Mouse (Mus musculus): ENCODE measurements around the gene Afmid. TPM values are rescaled to one million over a fixed set of nuclear protein-coding genes. Genes with fewer than 3 reads are reported as not detected.

The Afmid gene
- total RNA-seq, 2 experiments from 2014 or later: 2.8 to 4.5 TPM

- no peak for DNase-seq (ENCODE audit: low spot score)
Observed at GRCm38 (mm10) chr11:117794035-117794551, 31.6 kb upstream of the Afmid start.

- DNase-seq (ENCODE audit: low spot score): no peak
Observed at GRCm38 (mm10) chr11:117796954-117797353, 28.8 kb upstream of the Afmid start.

GRCm38 (mm10) chr11:117797511-117798159 lies 28.1 kb upstream of the Afmid start, which contains the start of gene 6030468B19Rik:
6030468B19Rik (plus strand) TSS chr11:117797660.
- no peak for DNase-seq (ENCODE audit: low spot score)

GRCm38 (mm10) chr11:117798160-117798541 lies 27.6 kb upstream of the Afmid start:
- no peak for DNase-seq (ENCODE audit: low spot score)

- no peak for DNase-seq (ENCODE audit: low spot score)
Observed at GRCm38 (mm10) chr11:117799174-117799573, 26.6 kb upstream of the Afmid start.

GRCm38 (mm10) chr11:117800038-117800437 lies 25.7 kb upstream of the Afmid start:
- DNase-seq (ENCODE audit: low spot score): no peak

GRCm38 (mm10) chr11:117801650-117802049 lies 24.1 kb upstream of the Afmid start:
- DNase-seq (ENCODE audit: low spot score): peak; percentile 47

GRCm38 (mm10) chr11:117803166-117803688 lies 22.5 kb upstream of the Afmid start:
- no peak for DNase-seq (ENCODE audit: low spot score)

GRCm38 (mm10) chr11:117806781-117807180 lies 18.9 kb upstream of the Afmid start:
- no peak for DNase-seq (ENCODE audit: low spot score)

- DNase-seq (ENCODE audit: low spot score): peak; percentile 72
Observed at GRCm38 (mm10) chr11:117809407-117810311, 16.1 kb upstream of the Afmid start, which contains the start of the genes Gm20708 and Syngr2. Gm20708 (plus strand) TSS chr11:117809668. Syngr2 (plus strand) TSS chr11:117809668.

GRCm38 (mm10) chr11:117810401-117811046 lies 15.2 kb upstream of the Afmid start:
- peak; percentile 89 for DNase-seq (ENCODE audit: low spot score)

- no peak for DNase-seq (ENCODE audit: low spot score)
Observed at GRCm38 (mm10) chr11:117813867-117814266, 11.9 kb upstream of the Afmid start.

- DNase-seq (ENCODE audit: low spot score): no peak
Observed at GRCm38 (mm10) chr11:117814704-117815366, 10.9 kb upstream of the Afmid start.

GRCm38 (mm10) chr11:117815850-117816249 lies 9.9 kb upstream of the Afmid start:
- DNase-seq (ENCODE audit: low spot score): peak; percentile 51

GRCm38 (mm10) chr11:117816389-117816996 lies 9.2 kb upstream of the Afmid start:
- DNase-seq (ENCODE audit: low spot score): no peak

GRCm38 (mm10) chr11:117819095-117819494 lies 6.6 kb upstream of the Afmid start:
- peak; percentile 84 for DNase-seq (ENCODE audit: low spot score)

- DNase-seq (ENCODE audit: low spot score): no peak
Observed at GRCm38 (mm10) chr11:117820173-117820572, 5.6 kb upstream of the Afmid start.

GRCm38 (mm10) chr11:117821868-117822267 lies 3.9 kb upstream of the Afmid start:
- DNase-seq (ENCODE audit: low spot score): no peak

- DNase-seq (ENCODE audit: low spot score): no peak
Observed at GRCm38 (mm10) chr11:117822728-117823241, 2.9 kb upstream of the Afmid start.

GRCm38 (mm10) chr11:117823411-117823810 lies 2.3 kb upstream of the Afmid start:
- no peak for DNase-seq (ENCODE audit: low spot score)

Data from gastrocnemius, adult 18-20 months (tissue).